Mouse (Mus musculus) kidney, postnatal 14 days (tissue): Measurements from ENCODE around the gene Fuca1.
A peak's percentile ranks its signal among the peaks of the same experiment; 100 is the strongest.
"Not testable (repeated sequence)": the region's sequence is repeated elsewhere in the genome, so short reads cannot be mapped to it uniquely, and the experiment has no call there.

Experiments
- DNase-seq: peaks from one replicate; pipeline ENCODE4 v3.0.0; 2022; ENCODE audit warnings: mixed read lengths

Gene Fuca1

DNA sequence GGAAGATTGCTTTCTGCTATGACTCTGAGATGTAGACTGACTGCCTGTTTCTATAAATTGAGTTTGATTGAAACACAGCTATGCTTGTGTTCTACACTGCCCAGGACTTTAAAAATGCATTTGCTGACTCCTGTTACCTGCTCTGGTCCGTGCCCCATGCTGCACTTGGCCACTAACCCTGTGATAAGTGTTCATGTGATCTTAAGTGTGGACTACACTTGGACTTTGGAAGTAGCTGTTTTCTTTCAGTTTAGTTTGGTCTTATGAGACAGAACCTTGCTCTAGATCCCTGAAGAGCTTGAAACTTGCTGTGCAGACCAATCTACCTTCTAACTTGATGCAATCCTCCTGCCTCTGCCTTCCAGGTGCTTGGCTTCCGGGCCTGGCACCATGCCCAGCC, 3.9 kb downstream of the Fuca1 start:
- peak; percentile 51 for DNase-seq

DNA sequence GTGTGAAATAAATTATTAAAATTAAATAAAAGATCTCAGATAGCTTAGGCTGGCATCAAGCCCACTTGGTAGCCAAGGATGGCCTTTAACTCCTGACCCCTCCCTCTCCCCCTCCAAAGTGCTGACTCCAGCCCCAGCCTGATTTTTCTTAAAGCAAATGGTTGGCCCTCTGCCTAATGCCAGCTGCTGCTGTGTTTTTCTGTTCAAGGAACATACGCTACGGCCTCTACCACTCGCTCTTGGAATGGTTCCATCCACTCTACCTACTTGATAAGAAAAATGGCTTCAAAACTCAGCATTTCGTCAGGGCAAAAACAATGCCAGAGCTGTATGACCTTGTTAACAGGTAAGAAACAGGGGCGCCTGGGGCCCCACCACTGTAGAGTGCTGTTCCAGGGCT, 4.8 kb downstream of the Fuca1 start:
- DNase-seq = peak; percentile 56

DNA sequence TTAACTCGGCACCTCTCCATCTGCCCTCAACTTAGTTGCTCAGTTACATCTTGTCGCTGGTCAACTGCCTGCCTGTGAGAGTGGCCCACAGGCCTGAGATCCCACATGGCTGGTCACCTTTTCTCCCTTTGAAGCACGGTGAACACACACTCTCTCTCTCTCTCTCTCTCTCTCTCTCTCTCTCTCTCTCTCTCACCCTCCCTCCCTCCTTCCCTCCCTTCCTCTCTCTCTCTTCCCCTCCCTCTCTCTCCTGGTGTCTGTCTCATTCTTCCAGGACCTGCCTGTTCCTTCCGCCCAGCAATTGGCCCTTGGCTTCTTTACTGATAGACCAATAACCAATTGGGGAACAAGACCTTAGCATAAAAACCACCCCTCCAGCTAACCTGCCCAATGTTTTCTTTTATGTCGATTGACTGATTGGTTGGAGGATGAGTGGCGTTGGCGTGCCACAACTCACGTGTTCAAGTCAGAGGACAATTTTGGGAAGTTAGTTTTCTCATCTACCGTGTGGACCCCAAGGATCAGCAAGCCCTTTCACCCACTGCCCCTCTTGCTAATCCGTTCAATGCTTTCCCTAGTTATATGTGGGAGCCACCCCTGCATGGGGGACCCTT, 5.8 kb downstream of the Fuca1 start:
- DNase-seq = no peak

DNA sequence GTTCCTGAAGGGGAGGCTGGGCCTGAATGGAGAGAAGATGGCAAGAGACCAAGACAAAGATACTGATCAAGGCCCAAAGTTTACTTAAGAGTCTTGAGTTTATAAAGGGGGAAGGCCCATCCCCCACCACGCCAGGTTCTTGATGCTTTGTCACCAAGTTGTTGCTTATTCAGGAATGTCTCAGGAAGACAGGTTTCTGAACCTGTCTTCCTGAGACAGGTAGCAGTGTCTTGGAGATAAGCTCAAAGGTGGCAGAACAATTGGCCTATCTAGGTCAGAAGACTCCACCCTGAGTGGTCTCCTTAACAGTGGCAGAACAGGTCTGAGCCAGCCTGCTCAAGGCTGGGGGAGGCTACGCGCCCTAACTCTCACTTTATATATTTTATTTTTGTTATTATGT, 6.3 kb downstream of the Fuca1 start:
- no peak for DNase-seq

DNA sequence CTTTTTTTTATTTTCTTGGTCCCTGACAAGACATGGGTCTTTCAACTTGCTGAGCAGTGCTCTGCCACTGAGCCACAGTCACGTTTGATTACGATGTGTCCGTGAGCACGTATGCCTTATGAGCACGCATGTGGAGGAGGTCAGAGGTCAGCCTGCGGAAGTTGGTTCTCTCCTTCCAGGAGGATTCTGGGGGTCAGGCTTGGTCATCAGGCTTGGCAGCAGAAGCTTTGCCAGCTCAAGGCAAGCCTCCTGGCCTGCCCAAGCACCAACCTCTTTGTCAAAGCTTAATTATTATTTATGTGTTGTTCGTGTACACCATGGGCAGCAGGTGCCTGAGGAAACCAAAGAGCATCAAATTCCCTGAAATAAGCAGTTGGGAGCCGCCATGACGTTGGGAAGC, 7.8 kb downstream of the Fuca1 start:
- no peak for DNase-seq

DNA sequence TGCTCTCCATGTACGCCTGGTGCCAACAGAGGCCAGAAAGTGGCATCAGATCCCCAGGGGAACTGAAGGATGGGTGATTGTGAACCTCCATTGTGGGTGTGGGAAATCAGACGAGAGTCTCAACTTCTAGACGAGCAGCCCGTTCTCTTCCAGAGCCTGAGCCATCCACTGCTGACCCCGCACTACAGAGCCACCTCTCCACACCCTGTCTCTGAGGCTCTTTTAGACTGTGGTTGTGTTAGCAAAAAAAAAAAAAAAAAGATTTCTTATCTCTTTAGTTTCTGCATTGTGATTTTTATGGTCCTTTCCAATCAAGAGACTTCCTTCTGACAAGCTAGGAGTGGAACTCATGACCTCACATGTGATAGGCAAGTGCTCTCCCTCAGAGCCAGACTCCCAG, 8.9 kb downstream of the Fuca1 start:
- no peak for DNase-seq

DNA sequence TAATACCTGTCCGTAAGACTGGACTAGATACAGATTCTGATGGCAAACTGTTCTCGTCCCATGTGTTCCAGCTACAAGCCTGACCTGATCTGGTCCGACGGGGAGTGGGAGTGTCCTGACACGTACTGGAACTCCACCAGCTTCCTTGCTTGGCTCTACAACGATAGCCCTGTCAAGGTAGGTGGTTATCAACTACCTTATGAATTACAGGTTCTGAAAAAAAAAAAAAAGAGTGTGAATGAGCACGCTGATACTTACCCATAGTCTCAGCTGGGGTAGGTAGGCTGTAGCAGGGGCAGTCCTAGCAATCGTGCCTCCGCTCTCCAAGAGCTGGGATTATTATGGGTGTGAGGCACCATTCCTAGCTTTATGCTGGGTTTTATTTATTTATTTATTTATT, 9.3 kb downstream of the Fuca1 start:
- no peak for DNase-seq

DNA sequence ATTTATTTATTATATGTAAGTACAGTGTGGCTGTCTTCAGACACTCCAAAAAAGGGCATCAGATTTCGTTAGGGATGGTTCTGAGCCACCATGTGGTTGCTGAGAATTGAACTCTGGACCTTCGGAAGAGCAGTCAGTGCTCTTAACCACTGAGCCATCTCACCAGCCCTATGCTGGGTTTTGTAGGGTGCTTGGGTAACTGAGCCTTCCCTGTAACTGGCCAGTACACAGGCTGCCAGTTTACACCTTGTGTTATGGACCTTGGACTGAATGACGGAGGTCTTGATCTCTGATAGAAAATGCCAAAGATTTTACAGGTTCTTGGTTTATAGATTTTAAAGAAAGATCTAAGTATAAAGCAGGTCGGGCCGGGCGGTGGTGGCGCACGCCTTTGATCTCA, 9.7 kb downstream of the Fuca1 start:
- DNase-seq = no peak

DNA sequence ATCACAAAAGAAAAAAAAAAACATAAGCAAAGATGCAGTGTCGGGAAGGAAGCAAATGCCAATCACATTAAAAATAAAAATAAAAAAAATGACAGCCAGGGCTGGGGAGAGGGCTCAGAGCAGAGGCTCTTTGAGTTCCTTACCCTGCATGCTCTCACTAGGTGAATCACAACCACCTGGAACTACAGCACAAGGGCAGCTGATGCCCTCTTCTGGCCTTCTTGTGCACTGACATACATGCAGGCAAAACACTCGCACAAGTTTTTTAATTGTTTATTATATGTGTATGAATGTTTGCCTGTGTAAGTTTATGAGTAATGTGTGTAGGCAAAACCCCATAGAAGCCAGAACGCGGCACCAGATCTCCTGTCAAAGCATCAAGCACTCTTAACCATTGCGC, 11.3 kb downstream of the Fuca1 start:
- no peak for DNase-seq

DNA sequence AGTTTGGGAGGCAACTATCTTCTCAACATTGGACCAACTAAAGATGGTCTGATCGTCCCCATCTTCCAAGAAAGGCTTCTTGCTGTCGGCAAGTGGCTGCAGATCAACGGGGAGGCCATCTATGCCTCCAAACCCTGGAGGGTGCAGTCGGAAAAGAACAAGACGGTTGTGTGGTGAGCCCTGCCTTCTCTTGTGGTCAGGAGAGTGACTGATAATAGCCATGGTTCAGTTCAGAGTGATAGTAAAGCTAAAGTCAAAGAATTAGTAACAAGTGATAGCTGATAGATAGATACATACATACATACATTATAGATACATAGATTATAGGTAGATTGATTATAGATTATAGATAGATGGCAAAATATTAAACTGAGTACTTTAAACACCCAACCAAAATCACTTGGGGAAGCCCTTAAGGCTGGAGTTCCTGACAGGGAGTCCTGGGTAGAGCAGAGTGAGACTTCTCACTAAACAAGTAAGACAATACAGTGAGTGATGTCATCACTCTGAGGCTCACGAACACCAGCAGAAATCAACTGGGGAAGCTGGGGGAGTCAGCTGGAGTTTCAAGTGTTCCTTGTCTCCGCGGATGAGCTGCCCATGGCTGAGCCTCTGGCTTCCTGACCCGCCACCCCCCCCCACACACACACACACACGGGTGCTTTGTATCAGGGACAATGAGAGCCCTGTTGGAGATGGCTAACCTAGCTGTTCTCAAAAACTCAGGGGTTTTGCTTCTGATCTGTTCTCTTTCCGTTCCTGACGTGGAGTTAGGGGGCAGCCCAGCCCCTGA, 14.4 kb downstream of the Fuca1 start:
- DNase-seq = no peak

DNA sequence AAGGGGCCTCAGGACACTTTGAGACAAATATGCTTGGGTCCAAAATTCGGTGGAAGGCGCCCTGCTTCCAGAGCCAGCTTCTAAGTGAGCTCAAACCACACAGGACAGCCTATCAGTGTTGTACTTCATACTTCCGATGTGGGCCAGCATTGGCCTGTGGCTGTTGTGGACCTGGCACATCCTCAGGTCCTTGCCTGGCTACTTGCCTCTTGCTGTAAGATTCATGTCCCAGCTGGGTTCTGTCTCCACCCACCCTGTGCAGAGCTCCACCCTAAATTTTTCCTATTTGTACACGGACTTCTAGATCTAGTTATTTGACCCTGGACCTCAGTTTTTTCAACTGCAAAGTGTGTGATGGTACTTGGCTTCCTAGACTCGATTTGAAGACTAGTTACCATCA, 15.0 kb downstream of the Fuca1 start:
- no peak for DNase-seq

DNA sequence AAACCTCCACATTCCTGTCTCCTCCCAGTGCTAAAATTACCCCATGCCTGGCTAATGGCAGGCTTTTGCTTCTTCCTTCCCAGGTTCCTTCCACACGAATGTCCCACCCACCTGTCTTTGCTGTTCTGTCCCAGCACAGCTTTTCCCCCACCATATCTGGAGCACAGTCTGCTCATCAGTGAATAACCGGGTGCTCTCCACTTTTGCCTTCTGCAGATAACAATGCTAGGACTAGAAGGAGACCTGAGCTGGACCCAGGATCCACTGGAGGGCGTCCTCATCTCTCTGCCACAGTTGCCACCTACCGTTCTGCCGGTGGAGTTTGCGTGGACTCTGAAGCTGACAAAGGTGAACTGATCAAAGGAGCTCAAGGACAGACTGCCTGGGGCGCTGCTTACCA, 18.3 kb downstream of the Fuca1 start:
- DNase-seq = no peak

DNA sequence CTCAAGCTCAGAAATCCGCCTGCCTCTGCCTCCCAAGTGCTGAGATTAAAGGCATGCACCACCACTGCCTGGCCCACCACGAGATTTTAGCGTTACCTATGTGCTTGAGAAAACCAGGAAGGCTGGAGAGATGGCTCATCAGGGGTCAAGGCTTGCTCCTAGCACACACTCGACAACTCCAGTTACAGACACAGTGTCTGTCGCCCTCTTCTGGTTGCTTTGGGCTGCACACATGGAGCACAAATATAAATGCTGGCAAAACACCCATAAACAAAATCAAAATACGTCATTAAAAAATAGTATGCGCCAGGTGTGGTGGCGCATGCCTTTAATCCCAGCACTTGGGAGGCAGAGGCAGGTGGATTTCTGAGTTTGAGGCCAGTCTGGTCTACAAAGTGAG, 20.5 kb downstream of the Fuca1 start:
- not testable (repeated sequence) for DNase-seq

DNA sequence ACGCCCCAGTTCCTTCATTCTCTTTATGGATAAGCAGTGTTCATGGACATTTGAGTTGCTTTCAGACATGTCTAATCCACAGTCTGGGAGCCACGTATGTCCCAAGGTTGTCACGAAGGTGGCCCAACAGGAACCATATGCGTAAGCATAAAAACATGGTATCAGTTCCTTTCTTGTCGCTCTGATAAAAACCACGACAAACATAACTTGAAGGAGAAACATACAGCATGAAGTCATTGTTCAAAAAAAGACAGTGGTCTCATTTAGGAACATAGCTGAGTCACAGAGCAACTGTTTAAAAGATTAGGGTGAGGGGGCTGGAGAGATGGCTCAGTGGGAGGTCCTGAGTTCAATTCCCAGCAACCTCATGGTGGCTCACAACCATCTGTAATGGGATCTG, 21.7 kb downstream of the Fuca1 start:
- DNase-seq = no peak

DNA sequence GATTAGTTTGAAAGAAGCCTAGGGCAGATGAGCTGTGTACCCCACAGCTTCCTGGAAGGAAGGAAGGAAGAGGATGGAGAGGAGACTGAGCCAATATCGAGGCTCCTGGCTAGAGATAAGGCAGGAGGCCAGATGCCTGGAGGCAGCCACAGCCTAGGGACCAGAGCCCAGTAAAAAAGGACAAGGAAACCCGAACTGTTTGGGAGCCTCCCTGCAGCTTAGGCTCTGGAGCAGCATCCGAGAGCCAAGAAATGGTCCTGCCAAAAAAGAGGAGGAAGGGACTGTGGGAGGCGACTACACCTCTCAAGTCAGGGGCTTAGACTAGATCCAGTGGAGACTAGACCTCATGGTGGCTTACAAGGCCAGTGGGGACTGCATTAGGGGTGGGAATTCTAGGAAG, 22.9 kb downstream of the Fuca1 start:
- DNase-seq = no peak

DNA sequence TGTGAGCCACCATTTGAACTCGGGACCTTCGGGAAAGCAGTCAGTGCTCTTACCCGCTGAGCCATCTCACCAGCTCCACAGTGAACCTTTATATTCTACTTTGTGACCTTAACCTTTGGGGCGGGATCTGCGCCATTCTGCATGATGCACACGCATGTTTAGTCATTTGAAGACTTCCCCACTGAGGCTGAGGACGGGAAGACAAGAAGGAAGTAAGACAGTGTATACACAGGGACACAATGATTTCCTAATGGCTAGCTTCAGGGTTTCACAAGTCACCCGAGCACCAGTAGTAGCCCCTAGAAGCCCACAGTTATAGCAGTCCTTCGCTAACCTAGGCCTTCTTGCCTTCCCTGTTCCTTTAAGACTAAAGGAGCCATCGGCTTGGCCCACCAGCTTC, 25.2 kb downstream of the Fuca1 start:
- no peak for DNase-seq

DNA sequence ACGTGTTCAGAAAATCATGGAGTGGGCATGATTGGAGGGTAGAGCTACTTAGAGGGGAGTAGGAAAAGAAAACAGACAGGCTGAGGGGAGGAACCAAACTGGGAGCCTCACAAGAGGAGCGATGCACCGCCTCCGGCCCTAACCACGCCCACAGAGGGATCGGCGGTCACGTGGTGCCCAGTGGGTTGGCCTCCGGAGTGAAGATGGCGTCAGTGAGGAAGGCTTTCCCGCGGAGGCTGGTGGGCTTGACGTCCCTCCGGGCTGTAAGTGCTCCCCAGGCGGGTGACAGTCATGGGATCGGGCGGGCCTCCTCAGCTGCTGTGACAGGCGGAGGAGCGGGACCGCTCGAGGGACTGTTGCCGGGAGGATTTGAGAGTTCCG, 25.7 kb downstream of the Fuca1 start, which contains the start of gene Hmgcl:
Hmgcl (plus strand) TSS at position 171 of the 381 bp plus-strand sequence.
- DNase-seq = peak; percentile 97

DNA sequence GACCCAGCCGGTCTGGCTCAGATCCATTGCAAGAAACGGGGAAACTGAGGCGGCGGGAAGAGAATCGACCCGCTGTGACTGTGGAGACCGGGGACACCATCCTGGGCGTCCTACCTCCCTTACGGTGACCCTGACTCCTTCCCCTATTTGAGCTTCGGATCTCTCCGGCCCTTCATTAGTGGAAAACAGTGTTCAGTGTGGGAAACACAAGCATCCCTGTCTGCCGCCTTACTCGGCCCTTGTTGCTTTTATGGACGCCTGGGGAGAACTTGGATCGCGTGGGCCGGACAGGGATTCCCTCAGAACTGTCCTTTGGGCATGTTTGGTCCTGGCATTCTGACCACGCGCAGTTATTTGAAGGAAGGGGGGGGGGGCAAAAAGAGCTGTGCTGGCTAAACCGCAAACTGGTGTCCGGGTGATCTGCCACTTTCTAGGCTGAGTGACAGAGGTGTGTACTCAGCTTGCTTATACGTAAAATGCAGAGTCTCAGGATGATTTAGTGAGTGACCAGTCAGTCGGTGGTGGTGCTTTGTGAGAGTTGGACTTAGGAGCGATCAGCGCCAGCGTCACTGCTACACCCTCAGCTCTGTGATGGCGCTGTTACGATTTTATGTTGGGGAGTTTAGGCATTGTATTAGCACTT, 26.2 kb downstream of the Fuca1 start:
- no peak for DNase-seq

DNA sequence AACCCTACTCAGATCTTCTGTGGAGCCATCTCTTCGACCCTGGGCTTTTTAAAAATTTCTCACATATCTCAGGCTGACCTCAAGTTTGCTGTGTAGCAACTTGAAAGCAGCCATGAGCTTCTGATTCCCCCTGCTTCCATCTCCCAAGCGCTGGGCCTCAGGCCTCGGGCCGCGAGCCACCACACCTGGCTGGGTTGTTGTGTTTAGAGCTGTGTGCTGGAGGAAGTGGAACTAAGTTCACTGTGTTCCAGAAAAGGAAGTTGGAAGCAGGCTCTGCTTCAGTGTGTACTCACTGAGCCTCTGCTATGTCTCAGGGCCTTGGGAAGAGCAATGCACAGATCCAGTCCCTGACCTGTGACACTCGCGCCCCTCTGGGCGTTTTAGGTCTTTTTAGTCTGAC, 27.6 kb downstream of the Fuca1 start:
- DNase-seq = no peak

DNA sequence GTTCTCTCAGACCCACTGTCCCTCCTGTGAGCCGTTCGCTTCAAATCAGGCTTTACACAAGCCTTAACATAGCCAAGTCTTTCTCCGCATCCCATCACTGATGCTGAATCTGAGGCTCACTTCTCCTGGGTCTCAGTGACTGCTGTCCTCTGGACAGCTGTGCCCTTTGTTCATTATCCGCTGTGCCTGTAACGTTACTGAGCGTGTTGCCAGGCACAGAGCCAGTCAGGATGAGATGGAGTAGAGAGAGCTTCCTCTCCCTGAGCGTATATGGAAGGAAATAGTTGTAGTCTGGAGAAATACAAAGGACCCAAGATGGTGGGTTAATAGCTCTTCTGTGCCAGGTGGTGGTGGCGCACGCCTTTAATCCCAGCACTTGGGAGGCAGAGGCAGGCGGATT, 28.9 kb downstream of the Fuca1 start:
- DNase-seq = peak; percentile 66

DNA sequence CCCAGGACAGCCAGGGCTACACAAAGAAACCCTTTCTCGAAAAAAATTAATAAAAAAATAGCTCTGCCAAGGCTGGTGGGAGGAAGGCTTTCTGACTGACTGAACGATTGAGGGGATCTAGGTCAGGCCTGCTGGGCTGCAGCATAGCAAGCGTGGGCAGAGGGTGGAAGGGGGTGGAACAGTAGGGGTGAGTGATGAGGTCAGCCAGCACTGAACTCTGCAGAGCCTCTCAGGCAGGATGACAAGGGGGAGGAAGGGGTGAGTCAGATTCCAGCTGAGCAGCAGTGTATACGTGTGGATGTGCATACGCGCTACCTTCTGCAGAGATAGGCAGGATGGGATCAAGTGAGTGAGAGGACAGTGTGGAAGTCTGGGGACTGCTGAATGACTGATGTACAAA, 29.4 kb downstream of the Fuca1 start:
- DNase-seq = peak; percentile 49

DNA sequence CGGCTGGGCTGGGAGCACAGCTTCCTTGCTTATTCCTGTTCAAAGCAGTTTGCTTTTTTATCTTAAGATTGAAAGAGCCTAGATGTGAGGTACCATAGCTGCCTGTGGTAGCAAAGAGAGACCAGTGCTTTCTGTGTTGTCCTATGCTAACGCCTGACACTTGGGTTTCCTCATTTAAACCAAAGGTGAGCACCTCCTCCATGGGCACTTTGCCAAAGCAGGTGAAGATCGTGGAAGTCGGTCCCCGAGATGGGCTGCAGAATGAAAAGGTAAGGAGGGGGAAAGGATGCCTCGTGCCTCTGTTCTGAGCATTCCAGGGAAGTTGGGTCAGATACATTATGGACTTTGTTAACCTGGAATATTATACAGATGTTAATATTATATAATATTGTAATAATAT, 29.8 kb downstream of the Fuca1 start:
- DNase-seq = no peak

DNA sequence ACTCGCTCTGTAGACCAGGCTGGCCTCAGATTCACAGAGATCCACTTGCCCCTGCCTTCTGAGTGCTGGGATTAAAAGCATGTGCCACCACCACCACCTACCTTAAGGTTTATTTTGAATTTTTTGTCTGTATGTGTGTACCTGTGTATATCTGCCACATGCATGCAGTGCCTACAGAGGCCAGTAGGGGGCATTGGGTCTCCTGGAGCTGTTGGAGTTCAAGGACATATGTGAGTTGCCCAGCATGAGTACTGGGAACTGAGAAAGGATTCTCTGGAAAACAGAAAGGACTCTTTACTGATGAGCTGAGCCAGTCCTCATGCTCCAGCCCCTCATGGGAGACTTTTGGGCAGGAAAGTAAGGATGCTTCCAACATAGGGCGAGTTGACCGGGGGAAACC, 31.0 kb downstream of the Fuca1 start:
- DNase-seq = no peak

DNA sequence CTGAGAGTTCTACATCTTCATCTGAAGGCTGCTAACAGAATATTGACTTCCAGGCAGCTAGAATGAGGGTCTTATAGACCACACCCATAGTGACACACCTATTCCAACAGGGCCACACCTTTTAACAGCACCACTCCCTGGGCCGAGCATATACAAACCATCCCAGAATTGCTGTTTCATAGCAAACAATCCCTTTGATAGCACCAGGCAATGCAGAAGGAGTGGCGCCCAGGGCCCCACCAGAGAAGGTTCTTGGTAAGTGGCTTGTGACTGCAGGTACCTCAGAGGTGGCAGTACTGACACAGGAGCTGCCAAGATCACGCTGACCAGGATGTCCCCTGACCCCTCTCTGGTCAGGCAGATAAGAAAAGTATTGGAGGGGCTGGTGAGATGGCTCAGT, 32.6 kb downstream of the Fuca1 start:
- no peak for DNase-seq
